Mouse (Mus musculus): ENCODE measurements around the gene Macrod2.

Gene Macrod2

DNA sequence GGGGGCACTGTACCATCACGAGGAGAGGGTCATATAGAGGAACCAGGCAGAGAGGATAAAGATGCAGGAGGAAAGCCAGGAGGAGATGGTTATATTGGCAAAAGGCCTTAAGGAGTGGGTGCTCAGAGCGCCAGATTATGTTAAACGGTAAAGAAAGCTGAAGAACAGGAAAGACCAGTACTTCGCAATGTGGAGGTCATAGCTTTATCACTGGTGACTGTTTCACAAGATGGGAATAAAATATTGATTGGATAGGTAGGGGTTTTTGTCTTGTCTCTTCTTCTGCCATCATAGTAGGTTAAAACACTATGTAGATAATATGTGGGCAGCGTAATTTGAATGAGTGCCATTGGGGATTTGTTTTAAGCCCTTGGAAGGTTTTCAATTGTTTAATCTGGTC, 816.2 kb downstream of the Macrod2 start:
- no peak for DNase-seq (ENCODE audit: low spot score in 2 of 2)

GRCm38 (mm10) chr2:141212291-141212690, 817.2 kb downstream of the Macrod2 start:
- no peak for DNase-seq (ENCODE audit: low spot score in 2 of 2)

DNA sequence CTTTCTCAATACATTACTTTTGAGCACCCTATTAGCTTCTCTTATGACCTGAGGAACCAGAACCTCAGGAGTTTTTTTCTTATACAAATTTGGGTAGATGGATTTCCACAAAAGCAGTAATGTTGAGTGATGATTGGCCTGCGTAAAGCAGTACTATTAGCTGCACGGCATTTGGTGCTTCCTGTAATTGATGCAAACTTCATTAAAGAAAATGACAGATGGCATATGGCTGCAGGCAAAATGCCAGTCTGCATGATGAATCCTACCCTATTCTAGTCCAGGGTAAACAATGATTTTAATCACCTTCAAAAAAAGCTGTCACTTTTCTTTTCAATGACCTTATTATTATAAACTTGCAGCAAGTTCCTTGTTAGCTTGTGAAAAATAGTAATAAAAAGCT, 822.4 kb downstream of the Macrod2 start:
- DNase-seq (ENCODE audit: low spot score in 2 of 2), result no peak

DNA sequence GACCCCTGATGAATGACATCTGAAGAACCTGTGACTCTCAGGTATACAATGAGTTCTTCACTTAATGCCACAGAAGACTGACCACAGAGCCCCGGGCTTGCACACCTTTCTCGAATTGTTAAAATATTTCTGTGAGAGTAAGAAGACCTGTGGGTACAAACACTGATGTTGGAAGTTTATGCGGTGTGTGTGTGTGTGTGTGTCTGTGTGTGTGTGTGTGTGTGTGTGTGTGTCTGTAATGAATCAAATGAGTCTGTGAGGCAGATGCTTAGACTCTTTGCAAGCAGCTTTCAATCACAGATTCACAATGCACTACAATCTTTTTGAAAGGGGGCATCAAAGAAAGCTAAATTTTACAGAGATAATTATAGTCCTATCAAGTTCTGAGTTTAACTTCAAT, 822.8 kb downstream of the Macrod2 start:
- DNase-seq (ENCODE audit: low spot score in 2 of 2), result no peak

- DNase-seq (ENCODE audit: low spot score in 2 of 2), result no peak
These were observed 833.7 kb downstream of the Macrod2 start for GRCm38 (mm10) chr2:141228809-141229208.

- no peak for DNase-seq (ENCODE audit: low spot score in 2 of 2)
These were observed 834.7 kb downstream of the Macrod2 start for GRCm38 (mm10) chr2:141229820-141230219.

GRCm38 (mm10) chr2:141231011-141231668, 836.0 kb downstream of the Macrod2 start:
- DNase-seq (ENCODE audit: low spot score in 2 of 2), result no peak

GRCm38 (mm10) chr2:141234306-141234705, 839.2 kb downstream of the Macrod2 start:
- no peak for DNase-seq (ENCODE audit: low spot score in 2 of 2)

DNA sequence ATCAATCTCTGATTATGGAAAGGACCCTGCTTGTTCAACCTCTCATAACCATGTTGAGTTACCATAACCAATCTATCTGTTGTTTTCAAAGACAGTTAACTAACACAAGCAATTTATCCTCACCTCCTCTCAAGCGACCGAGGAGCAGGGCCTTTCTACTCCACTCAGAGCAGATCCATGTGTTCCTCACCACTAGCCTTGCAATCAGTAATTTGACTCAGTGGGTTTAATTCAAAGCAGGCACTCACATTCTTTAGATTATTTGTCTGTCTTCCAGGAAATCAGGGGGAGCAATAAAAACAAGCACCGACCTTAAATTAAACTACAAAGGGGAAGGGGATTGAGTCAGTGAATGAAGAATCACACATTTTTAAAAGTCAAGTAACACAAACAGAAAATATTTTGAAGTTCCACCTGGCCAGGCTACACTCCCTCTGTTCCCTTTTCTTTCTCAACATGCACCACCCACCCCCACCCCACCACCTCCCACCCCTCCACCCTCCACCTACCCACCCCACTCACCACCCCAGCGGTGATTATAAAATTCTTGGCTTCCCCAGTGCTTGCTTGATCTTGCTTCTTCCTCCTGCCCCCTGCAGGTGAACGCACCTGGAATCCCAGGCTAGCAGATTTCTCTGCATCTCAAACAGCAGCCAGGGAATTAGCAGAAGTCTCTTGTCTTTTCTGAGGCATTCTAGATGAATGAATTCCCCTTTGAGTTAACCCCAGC, 839.8 kb downstream of the Macrod2 start:
- DNase-seq (ENCODE audit: low spot score in 2 of 2), result no peak

DNA sequence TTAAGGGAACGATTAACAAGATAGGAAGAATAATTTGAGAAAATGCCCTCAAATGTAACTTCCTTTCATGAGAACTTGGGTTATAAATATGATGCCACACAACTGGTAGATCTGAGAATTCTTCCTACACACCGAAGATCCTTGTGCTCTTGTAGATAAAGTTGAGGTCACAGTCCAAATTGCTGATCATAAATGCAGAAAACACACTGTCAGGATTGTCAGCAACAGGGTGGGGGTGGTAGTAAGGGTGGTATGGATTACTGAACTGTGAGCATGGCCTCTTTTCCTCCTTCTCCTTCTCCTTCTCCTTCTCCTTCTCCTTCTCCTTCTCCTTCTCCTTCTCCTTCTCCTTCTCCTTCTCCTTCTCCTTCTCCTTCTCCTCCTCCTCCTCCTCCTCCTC, 852.6 kb downstream of the Macrod2 start:
- no peak for DNase-seq (ENCODE audit: low spot score in 2 of 2)

- DNase-seq (ENCODE audit: low spot score in 2 of 2), result no peak
These were observed 869.5 kb downstream of the Macrod2 start for GRCm38 (mm10) chr2:141264582-141264981.

GRCm38 (mm10) chr2:141266591-141266990, 871.5 kb downstream of the Macrod2 start:
- no peak for DNase-seq (ENCODE audit: low spot score in 2 of 2)

DNA sequence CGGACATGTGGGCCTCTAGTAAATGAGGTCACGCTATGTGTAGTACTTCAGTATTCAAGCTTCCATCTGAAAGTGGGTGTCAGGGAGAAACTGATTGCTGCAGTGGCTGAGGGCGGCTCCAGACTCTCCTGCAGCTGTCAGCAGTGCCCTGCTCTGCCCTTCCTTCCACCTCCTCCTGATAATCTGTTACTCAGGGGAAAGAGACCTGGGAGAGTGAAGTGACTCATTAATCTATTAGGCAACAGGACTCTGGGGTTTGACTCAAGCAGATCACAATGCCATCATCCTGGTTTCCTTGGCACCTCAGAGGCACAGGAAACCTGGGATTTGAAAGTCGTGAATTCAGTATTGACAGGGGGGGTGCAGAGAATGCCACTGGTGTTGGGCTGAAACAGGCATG, 876.4 kb downstream of the Macrod2 start:
- no peak for DNase-seq (ENCODE audit: low spot score in 2 of 2)

DNA sequence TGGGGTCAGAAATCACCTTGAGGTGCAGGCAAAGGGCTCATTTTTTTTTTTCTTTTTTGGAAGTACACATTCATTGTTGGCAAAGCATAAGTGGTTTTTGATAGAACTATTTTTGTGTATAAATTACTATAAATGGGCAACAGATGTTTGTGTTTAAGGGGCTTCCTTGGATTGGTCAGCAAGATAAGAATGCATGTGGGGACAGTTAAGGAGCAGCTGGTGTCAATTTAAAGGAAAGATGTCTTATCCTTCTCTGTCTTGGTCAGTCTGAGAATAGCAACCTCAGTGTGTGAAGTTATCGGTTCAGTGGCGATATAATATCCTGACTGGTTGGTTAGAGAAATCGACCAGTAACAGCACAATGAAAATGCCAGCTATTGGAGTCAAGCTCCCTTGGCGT, 877.9 kb downstream of the Macrod2 start:
- no peak for DNase-seq (ENCODE audit: low spot score in 2 of 2)

DNA sequence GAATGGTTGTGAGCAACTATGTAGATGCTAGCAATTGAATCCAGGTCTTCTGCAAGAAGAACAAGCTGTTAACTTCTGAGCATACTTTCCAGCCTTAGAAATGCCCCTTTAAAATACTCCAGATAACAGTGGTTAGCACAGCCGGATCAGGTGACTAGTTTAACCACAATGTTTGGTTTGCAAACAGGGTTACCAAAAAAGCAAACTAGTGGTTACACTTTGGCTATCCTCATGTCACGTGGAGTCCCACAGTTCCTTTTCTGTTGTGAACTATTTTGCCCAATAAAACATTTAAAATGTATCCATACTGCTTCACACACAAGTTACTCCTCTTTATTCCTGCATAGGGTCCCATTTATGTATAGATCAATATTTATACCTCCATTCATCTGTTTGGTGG, 879.2 kb downstream of the Macrod2 start:
- DNase-seq (ENCODE audit: low spot score in 2 of 2), result no peak

- peak in 1 of 2 experiments; percentile 12 for DNase-seq (ENCODE audit: low spot score in 2 of 2)
These were observed 884.1 kb downstream of the Macrod2 start for GRCm38 (mm10) chr2:141279130-141279698.

- no peak for DNase-seq (ENCODE audit: low spot score in 2 of 2)
These were observed 885.7 kb downstream of the Macrod2 start for GRCm38 (mm10) chr2:141280817-141281216.

- no peak for DNase-seq (ENCODE audit: low spot score in 2 of 2)
These were observed 891.1 kb downstream of the Macrod2 start for GRCm38 (mm10) chr2:141286110-141286747.

- DNase-seq (ENCODE audit: low spot score in 2 of 2), result no peak
These were observed 893.4 kb downstream of the Macrod2 start for GRCm38 (mm10) chr2:141288494-141288893.

DNA sequence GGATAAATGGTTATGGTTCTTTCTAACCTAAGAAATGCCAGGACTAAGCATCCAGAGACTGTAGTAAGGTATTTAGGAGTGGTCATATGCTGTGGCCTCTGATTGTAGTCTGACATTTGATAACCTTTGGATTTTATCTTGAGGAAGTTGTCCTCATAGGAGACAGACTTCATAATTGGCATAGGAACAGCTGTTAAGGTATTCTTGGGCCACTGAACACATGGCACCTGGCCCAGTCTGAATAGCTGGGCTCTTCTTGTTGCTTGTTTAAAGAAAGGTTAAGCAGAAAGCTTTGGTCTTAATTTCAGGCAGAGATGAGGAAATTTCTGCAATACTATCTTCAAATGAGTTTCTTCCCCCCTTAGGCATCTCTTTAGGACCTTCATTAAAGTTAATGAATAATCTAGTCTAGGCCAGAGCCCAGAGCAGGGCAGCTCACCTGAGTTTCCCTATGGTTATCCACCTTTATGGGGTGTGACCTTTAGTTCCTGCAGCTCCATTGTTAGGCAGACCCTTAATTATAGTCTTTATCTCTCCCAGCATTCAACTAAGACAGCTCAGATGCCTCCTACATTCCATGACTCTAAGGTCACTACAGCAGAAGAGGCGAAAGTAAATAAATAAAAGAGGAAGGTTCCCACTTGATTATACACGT, 894.1 kb downstream of the Macrod2 start:
- no peak for DNase-seq (ENCODE audit: low spot score in 2 of 2)

DNA sequence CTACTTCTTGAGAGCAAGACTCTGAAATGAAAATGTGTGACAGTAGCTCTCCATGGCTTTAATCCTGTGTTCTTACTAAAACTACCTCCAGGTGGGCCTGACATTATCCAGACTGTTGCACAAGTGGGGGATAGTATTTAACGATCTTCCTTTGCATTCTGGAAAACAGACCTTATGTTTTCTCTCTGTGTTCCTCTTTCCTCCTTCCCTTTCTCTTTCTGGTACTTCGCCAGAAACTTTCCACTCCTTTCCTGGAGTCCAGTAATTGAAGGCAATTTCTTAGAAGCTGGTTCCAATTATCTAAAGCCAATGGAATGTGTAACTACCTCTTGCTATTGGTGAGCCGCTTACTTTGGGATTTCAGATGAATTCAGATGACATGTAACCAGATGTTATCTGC, 897.7 kb downstream of the Macrod2 start:
- DNase-seq (ENCODE audit: low spot score in 2 of 2), result no peak

DNA sequence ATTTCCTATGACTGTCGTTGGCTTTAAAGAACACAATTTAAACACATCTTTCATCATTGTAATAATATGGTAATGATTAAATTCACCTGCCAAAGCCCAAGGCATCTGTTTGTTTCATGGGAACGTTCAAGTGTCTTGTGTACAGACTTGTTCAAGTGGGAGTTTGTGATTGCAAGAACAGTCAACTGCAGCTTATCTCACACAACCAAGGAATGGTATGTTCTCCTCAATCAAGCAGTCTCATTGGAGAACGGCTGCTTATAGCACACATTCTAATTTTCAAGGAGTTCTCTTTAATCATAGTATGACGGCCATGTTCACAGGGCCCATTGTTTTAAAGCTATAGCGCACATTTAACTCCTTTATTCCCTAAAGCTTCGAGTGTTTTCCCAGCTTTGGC, 904.1 kb downstream of the Macrod2 start:
- DNase-seq (ENCODE audit: low spot score in 2 of 2), result no peak

All from urinary bladder, postnatal 36 days (tissue).